Mouse (Mus musculus): ENCODE data around the gene Hmcn2. TPM values are rescaled to one million over a fixed set of nuclear protein-coding genes. Genes with fewer than 3 reads are reported as not detected.
A peak's percentile ranks its signal among the peaks of the same experiment; 100 is the strongest.

Hmcn2 gene
- under 1 TPM; 0.54 TPM for total RNA-seq (2021)

GRCm38 (mm10) chr2:31314007-31314465 lies at the start of gene Hmcn2:
TSS of gene Hmcn2 (plus strand) at chr2:31314415.
- intact Hi-C loops (cut with DNase I): loop anchor here (5.0 kb wide), 1 partner anchor 68 kb away; no protein-coding TSS in a partner anchor
- DNase-seq (ENCODE audit: low spot score in 2 of 2): no peak

- no peak for DNase-seq (ENCODE audit: low spot score in 2 of 2)
- intact Hi-C loops (cut with DNase I): no loop called here
Observed at GRCm38 (mm10) chr2:31267447-31267846, 46.8 kb upstream of the Hmcn2 start.

- DNase-seq (ENCODE audit: low spot score in 2 of 2): no peak
- intact Hi-C loops (cut with DNase I): no loop called here
Observed at GRCm38 (mm10) chr2:31268631-31269030, 45.6 kb upstream of the Hmcn2 start.

GRCm38 (mm10) chr2:31269188-31269587 lies 45.0 kb upstream of the Hmcn2 start:
- DNase-seq (ENCODE audit: low spot score in 2 of 2): no peak
- intact Hi-C loops (cut with DNase I): no loop called here

GRCm38 (mm10) chr2:31269847-31270246 lies 44.4 kb upstream of the Hmcn2 start:
- intact Hi-C loops (cut with DNase I): no loop called here
- DNase-seq (ENCODE audit: low spot score in 2 of 2): no peak

GRCm38 (mm10) chr2:31270470-31270869 lies 43.7 kb upstream of the Hmcn2 start:
- no peak for DNase-seq (ENCODE audit: low spot score in 2 of 2)
- intact Hi-C loops (cut with DNase I): no loop called here

- intact Hi-C loops (cut with DNase I): no loop called here
- no peak for DNase-seq (ENCODE audit: low spot score in 2 of 2)
Observed at GRCm38 (mm10) chr2:31271071-31271470, 43.1 kb upstream of the Hmcn2 start.

GRCm38 (mm10) chr2:31274993-31275392 lies 39.2 kb upstream of the Hmcn2 start:
- intact Hi-C loops (cut with DNase I): no loop called here
- DNase-seq (ENCODE audit: low spot score in 2 of 2): no peak

- intact Hi-C loops (cut with DNase I): no loop called here
- peak in 1 of 2 experiments; percentile 38 for DNase-seq (ENCODE audit: low spot score in 2 of 2)
Observed at GRCm38 (mm10) chr2:31277810-31278209, 36.4 kb upstream of the Hmcn2 start.

GRCm38 (mm10) chr2:31278483-31278882 lies 35.7 kb upstream of the Hmcn2 start:
- intact Hi-C loops (cut with DNase I): no loop called here

GRCm38 (mm10) chr2:31281138-31281537 lies 33.1 kb upstream of the Hmcn2 start:
- DNase-seq (ENCODE audit: low spot score in 2 of 2): no peak
- intact Hi-C loops (cut with DNase I): no loop called here

More at GRCm38 (mm10) chr2:31278483-31278882, 35.7 kb upstream of the Hmcn2 start:
- no peak for DNase-seq (ENCODE audit: low spot score in 2 of 2)

- no peak for DNase-seq (ENCODE audit: low spot score in 2 of 2)
- intact Hi-C loops (cut with DNase I): no loop called here
Observed at GRCm38 (mm10) chr2:31282266-31282665, 31.9 kb upstream of the Hmcn2 start.

GRCm38 (mm10) chr2:31282880-31283279 lies 31.3 kb upstream of the Hmcn2 start:
- intact Hi-C loops (cut with DNase I): no loop called here
- peak in 1 of 2 experiments; percentile 54 for DNase-seq (ENCODE audit: low spot score in 2 of 2)

- no peak for DNase-seq (ENCODE audit: low spot score in 2 of 2)
- intact Hi-C loops (cut with DNase I): no loop called here
Observed at GRCm38 (mm10) chr2:31284531-31284930, 29.7 kb upstream of the Hmcn2 start.

- intact Hi-C loops (cut with DNase I): loop anchor here (2.0 kb wide), 1 partner anchor 47 kb away; the partner anchor contains the start of gene Ncs1
- peak; percentile 60 to 62 for DNase-seq (ENCODE audit: low spot score in 2 of 2)
Observed at GRCm38 (mm10) chr2:31291421-31291820, 22.8 kb upstream of the Hmcn2 start.

- DNase-seq (ENCODE audit: low spot score in 2 of 2): peak; percentile 68 to 74
- intact Hi-C loops (cut with DNase I): loop anchor here (2.0 kb wide), 1 partner anchor 100 kb away; no protein-coding TSS in a partner anchor
Observed at GRCm38 (mm10) chr2:31294985-31295384, 19.2 kb upstream of the Hmcn2 start.

GRCm38 (mm10) chr2:31296395-31296794 lies 17.8 kb upstream of the Hmcn2 start:
- intact Hi-C loops (cut with DNase I): no loop called here
- no peak for DNase-seq (ENCODE audit: low spot score in 2 of 2)

GRCm38 (mm10) chr2:31297602-31298268 lies 16.5 kb upstream of the Hmcn2 start:
- intact Hi-C loops (cut with DNase I): no loop called here
- DNase-seq (ENCODE audit: low spot score in 2 of 2): peak; percentile 40 to 55

- no peak for DNase-seq (ENCODE audit: low spot score in 2 of 2)
- intact Hi-C loops (cut with DNase I): no loop called here
Observed at GRCm38 (mm10) chr2:31298814-31299213, 15.4 kb upstream of the Hmcn2 start.

- intact Hi-C loops (cut with DNase I): no loop called here
- DNase-seq (ENCODE audit: low spot score in 2 of 2): no peak
Observed at GRCm38 (mm10) chr2:31299266-31299665, 14.9 kb upstream of the Hmcn2 start.

- intact Hi-C loops (cut with DNase I): loop anchor here (10.0 kb wide), 1 partner anchor 285 kb away; no protein-coding TSS in a partner anchor
- DNase-seq (ENCODE audit: low spot score in 2 of 2): no peak
Observed at GRCm38 (mm10) chr2:31299996-31300395, 14.2 kb upstream of the Hmcn2 start.
